Mouse (Mus musculus) spleen, postnatal 4 days (tissue): Measurements from ENCODE around the gene Zfp260.
"Not testable (repeated sequence)": the region's sequence is repeated elsewhere in the genome, so short reads cannot be mapped to it uniquely, and the experiment has no call there.

Experiments
- DNase-seq, 2 experiments: peaks; one replicate each; pipeline ENCODE4 v3.0.0; 2022; ENCODE audit warnings: low spot score in 2 of 2

The Zfp260 gene

GRCm38 (mm10) chr7:30094646-30095429 lies at the start of gene Zfp260:
Gene Zfp260 (plus strand): TSS chr7:30094777.
- peak; percentile 80 to 90 for DNase-seq

- no peak for DNase-seq
These were observed 46.5 kb upstream of the Zfp260 start for GRCm38 (mm10) chr7:30048126-30048525.

- DNase-seq = peak; percentile 86 to 91
These were observed 43.6 kb upstream of the Zfp260 start, which contains the start of gene Zfp14 for GRCm38 (mm10) chr7:30050882-30051548. Gene Zfp14 (minus strand): TSS chr7:30051380.

- DNase-seq = no peak
These were observed 41.0 kb upstream of the Zfp260 start for GRCm38 (mm10) chr7:30053591-30053990.

- no peak for DNase-seq
These were observed 34.2 kb upstream of the Zfp260 start for GRCm38 (mm10) chr7:30060341-30060740.

- DNase-seq = peak in 1 of 2 experiments; percentile 33
These were observed 32.1 kb upstream of the Zfp260 start for GRCm38 (mm10) chr7:30062478-30062877.

GRCm38 (mm10) chr7:30064622-30065021 lies 30.0 kb upstream of the Zfp260 start:
- DNase-seq = no peak

GRCm38 (mm10) chr7:30072146-30073028 lies 22.2 kb upstream of the Zfp260 start, which contains the start of gene Zfp82:
Gene Zfp82 (minus strand): TSS chr7:30072900.
- peak; percentile 77 to 90 for DNase-seq

- no peak for DNase-seq
These were observed 8.1 kb upstream of the Zfp260 start for GRCm38 (mm10) chr7:30086524-30086923.

- peak in 1 of 2 experiments; percentile 59 for DNase-seq
These were observed 5.2 kb upstream of the Zfp260 start for GRCm38 (mm10) chr7:30089405-30089804.

- peak; percentile 93 to 96 for DNase-seq
These were observed 4.2 kb upstream of the Zfp260 start, which contains the start of the genes Gm26920 and Zfp566 for GRCm38 (mm10) chr7:30090092-30090969. Gene Gm26920 (minus strand): TSS chr7:30090410. Gene Zfp566 (minus strand): TSS chr7:30090527.

- no peak for DNase-seq
These were observed 3.5 kb upstream of the Zfp260 start for GRCm38 (mm10) chr7:30090970-30091585.

- no peak for DNase-seq
These were observed 1.9 kb upstream of the Zfp260 start for GRCm38 (mm10) chr7:30092666-30093065.

GRCm38 (mm10) chr7:30093918-30094415 lies 610 bp upstream of the Zfp260 start:
- DNase-seq = no peak

- DNase-seq = no peak
These were observed 1.1 kb downstream of the Zfp260 start for GRCm38 (mm10) chr7:30095551-30096125.

GRCm38 (mm10) chr7:30099297-30099696 lies 4.7 kb downstream of the Zfp260 start:
- no peak for DNase-seq

GRCm38 (mm10) chr7:30116076-30116475 lies 21.5 kb downstream of the Zfp260 start:
- DNase-seq = no peak

GRCm38 (mm10) chr7:30117935-30118334 lies 23.4 kb downstream of the Zfp260 start:
- not testable (repeated sequence) for DNase-seq

- DNase-seq = peak; percentile 86 to 93
These were observed 27.0 kb downstream of the Zfp260 start, which contains the start of gene Zfp382 for GRCm38 (mm10) chr7:30121308-30122187. Gene Zfp382 (plus strand): TSS chr7:30121942.
